ENCODE assay signal across 25 mouse cellular contexts in genomic region chr12:58909826-58910225, GRCm38 (mm10).
DNase-seq lines count a peak whose midpoint lies in the region; ATAC-seq and TF ChIP-seq lines count a peak whose summit lies in the region.
"Had no signal": no experiment of that assay in that cellular context is flagged by ENCODE, and none has a peak within 500 bp of the region (broad histone marks: within the 10 kb centered on the region; RNA-seq: fewer than 3 reads in every experiment).

No protein-coding gene starts in this region.

- H3K4me2 ChIP-seq in embryonic facial prominence, embryonic 14.5 days (ENCODE audit: low read depth, low read length): no peak overlapping the region
- H3K4me2 ChIP-seq in hindbrain, postnatal 0 days (ENCODE audit: low read depth, low read length): no peak overlapping the region
- H3K4me2 ChIP-seq in midbrain, embryonic 15.5 days: no peak overlapping the region
- H3K4me2 ChIP-seq: embryonic facial prominence, embryonic 12.5 days; forebrain, embryonic 15.5 days; heart, embryonic 11.5 days; heart, embryonic 15.5 days; hindbrain, embryonic 14.5 days had no signal

- H3K27me3 ChIP-seq in embryonic facial prominence, embryonic 14.5 days (replicated peaks; ENCODE audit: control insufficient read depth, insufficient read depth, low read length): no peaks in the 10 kb centered on the region
- no peaks in the 10 kb centered on the region for H3K27me3 ChIP-seq in embryonic facial prominence, embryonic 10.5 days (replicated peaks; ENCODE audit: low read depth, poor library complexity, severe bottlenecking)
- no peaks in the 10 kb centered on the region for H3K27me3 ChIP-seq in hindbrain, postnatal 0 days (ENCODE audit: insufficient read depth, low read length)
- no peaks in the 10 kb centered on the region for H3K27me3 ChIP-seq in hindbrain, embryonic 10.5 days (ENCODE audit: insufficient read depth, poor library complexity, severe bottlenecking)
- no peaks in the 10 kb centered on the region for H3K27me3 ChIP-seq in midbrain, embryonic 15.5 days (replicated peaks)
- H3K27me3 ChIP-seq: embryonic facial prominence, embryonic 12.5 days; forebrain, embryonic 15.5 days; heart, embryonic 15.5 days had no signal

- DNase-seq in adrenal gland, adult 2 months: peak; percentile 46
- DNase-seq in adrenal gland, postnatal 4 days (ENCODE audit: low spot score in 2 of 2): no peak
- DNase-seq in embryonic facial prominence, embryonic 14.5 days (ENCODE audit: low spot score): peak; percentile 4
- no peak for DNase-seq in embryonic facial prominence, embryonic 10.5 days (ENCODE audit: low spot score)
- peak; percentile 18 for DNase-seq in hindbrain, postnatal 0 days (ENCODE audit: low spot score)
- no peak for DNase-seq in hindbrain, embryonic 10.5 days (ENCODE audit: low spot score)
- DNase-seq in thymus, postnatal 36 days: no peak
- DNase-seq: adrenal gland, postnatal 10 days; cerebellum, adult 18-20 months; cerebellum, adult 9-10 months; cerebellum, postnatal 14 days; gastrocnemius, postnatal 10 days; gastrocnemius, postnatal 36 days; heart, adult 11 months; heart, postnatal 10 days; heart, postnatal 36 days; kidney, adult 2 months had no signal

- no peaks in the 10 kb centered on the region for H3K4me1 ChIP-seq in embryonic facial prominence, embryonic 14.5 days (ENCODE audit: control insufficient read depth, insufficient read depth, low read length)
- H3K4me1 ChIP-seq in embryonic facial prominence, embryonic 10.5 days: no peaks in the 10 kb centered on the region
- no peaks in the 10 kb centered on the region for H3K4me1 ChIP-seq in hindbrain, postnatal 0 days (ENCODE audit: insufficient read depth, low read length)
- no peaks in the 10 kb centered on the region for H3K4me1 ChIP-seq in hindbrain, embryonic 10.5 days (replicated peaks)
- H3K4me1 ChIP-seq in midbrain, embryonic 15.5 days: no peaks in the 10 kb centered on the region
- H3K4me1 ChIP-seq: embryonic facial prominence, embryonic 12.5 days; forebrain, embryonic 15.5 days; heart, embryonic 15.5 days had no signal

- H3K4me3 ChIP-seq in embryonic facial prominence, embryonic 14.5 days (ENCODE audit: low read depth, low read length): no peak overlapping the region
- no peak overlapping the region for H3K4me3 ChIP-seq in embryonic facial prominence, embryonic 10.5 days
- no peak overlapping the region for H3K4me3 ChIP-seq in hindbrain, postnatal 0 days (ENCODE audit: low read length)
- H3K4me3 ChIP-seq in hindbrain, embryonic 10.5 days: no peak overlapping the region
- H3K4me3 ChIP-seq in midbrain, embryonic 15.5 days: no peak overlapping the region
- H3K4me3 ChIP-seq: embryonic facial prominence, embryonic 12.5 days; erythroblast, embryonic 14.5 days; forebrain, embryonic 15.5 days; heart, embryonic 15.5 days had no signal

- no peaks in the 10 kb centered on the region for H3K36me3 ChIP-seq in embryonic facial prominence, embryonic 14.5 days (ENCODE audit: control insufficient read depth, insufficient read depth, low read length)
- H3K36me3 ChIP-seq in embryonic facial prominence, embryonic 10.5 days (replicated peaks): no peaks in the 10 kb centered on the region
- H3K36me3 ChIP-seq in hindbrain, postnatal 0 days (ENCODE audit: insufficient read depth, low read length): no peaks in the 10 kb centered on the region
- H3K36me3 ChIP-seq in hindbrain, embryonic 10.5 days: no peaks in the 10 kb centered on the region
- no peaks in the 10 kb centered on the region for H3K36me3 ChIP-seq in midbrain, embryonic 15.5 days (replicated peaks)
- H3K36me3 ChIP-seq: embryonic facial prominence, embryonic 12.5 days; forebrain, embryonic 15.5 days; heart, embryonic 15.5 days had no signal

- ATAC-seq in embryonic facial prominence, embryonic 14.5 days (ENCODE audit: low read depth): no peak
- ATAC-seq in hindbrain, postnatal 0 days: no peak
- ATAC-seq in midbrain, embryonic 15.5 days (replicated peaks): no peak
- ATAC-seq: forebrain, embryonic 15.5 days; intestine, postnatal 0 days had no signal

- WGBS in embryonic facial prominence, embryonic 14.5 days: 80% methylated on average over 4 of the region's 4 CpGs
- WGBS in embryonic facial prominence, embryonic 10.5 days: 91% methylated on average over 4 of the region's 4 CpGs
- WGBS in hindbrain, postnatal 0 days: 61% methylated on average over 4 of the region's 4 CpGs
- 91% methylated on average over 4 of the region's 4 CpGs for WGBS in hindbrain, embryonic 10.5 days
- 84% methylated on average over 4 of the region's 4 CpGs for WGBS in midbrain, embryonic 15.5 days

- H3K9ac ChIP-seq in embryonic facial prominence, embryonic 14.5 days (ENCODE audit: low read depth, low read length): no peak overlapping the region
- no peak overlapping the region for H3K9ac ChIP-seq in hindbrain, postnatal 0 days (replicated peaks; ENCODE audit: low read length)
- no peak overlapping the region for H3K9ac ChIP-seq in midbrain, embryonic 15.5 days
- H3K9ac ChIP-seq: embryonic facial prominence, embryonic 12.5 days; forebrain, embryonic 15.5 days; heart, embryonic 15.5 days; hindbrain, embryonic 14.5 days had no signal

- no peak overlapping the region for H3K27ac ChIP-seq in embryonic facial prominence, embryonic 14.5 days (replicated peaks; ENCODE audit: low read depth, low read length)
- H3K27ac ChIP-seq in embryonic facial prominence, embryonic 10.5 days (replicated peaks): no peak overlapping the region
- no peak overlapping the region for H3K27ac ChIP-seq in hindbrain, postnatal 0 days
- H3K27ac ChIP-seq in hindbrain, embryonic 10.5 days: no peak overlapping the region
- no peak overlapping the region for H3K27ac ChIP-seq in midbrain, embryonic 15.5 days
- H3K27ac ChIP-seq: embryonic facial prominence, embryonic 12.5 days; forebrain, embryonic 15.5 days; heart, embryonic 15.5 days; hindbrain, embryonic 14.5 days had no signal

- no peak for TF ChIP-seq CTCF in hindbrain, postnatal 0 days (IDR thresholded peaks at IDR 0.05; ENCODE audit: low read depth)

- H3K9me3 ChIP-seq in embryonic facial prominence, embryonic 14.5 days (ENCODE audit: control insufficient read depth, low read length): no peaks in the 10 kb centered on the region
- H3K9me3 ChIP-seq in embryonic facial prominence, embryonic 10.5 days: no peaks in the 10 kb centered on the region
- no peaks in the 10 kb centered on the region for H3K9me3 ChIP-seq in hindbrain, postnatal 0 days (ENCODE audit: low read length)
- no peaks in the 10 kb centered on the region for H3K9me3 ChIP-seq in hindbrain, embryonic 10.5 days
- H3K9me3 ChIP-seq in midbrain, embryonic 15.5 days: no peaks in the 10 kb centered on the region
- H3K9me3 ChIP-seq: embryonic facial prominence, embryonic 12.5 days; forebrain, embryonic 15.5 days; heart, embryonic 15.5 days had no signal

Comparison
In these comparisons a context has a peak if more than half of its experiments do, and no peak if none do; other contexts are left out.
1. DNase-seq: peak in adrenal gland, adult 2 months (single experiment), embryonic facial prominence, embryonic 14.5 days (single experiment) and hindbrain, postnatal 0 days (single experiment); none in adrenal gland, postnatal 4 days (0 of 2), embryonic facial prominence, embryonic 10.5 days (single experiment), hindbrain, embryonic 10.5 days (single experiment) and thymus, postnatal 36 days (0 of 2).